Mouse (Mus musculus) c-Kit-positive CD71-positive TER-119-positive erythroid progenitor cells, embryonic 14.5 days (primary cell): ENCODE measurements at regions not wholly inside any gene's neighbourhood (a gene's known extent, or its start where the extent isn't known, plus 50 kb on each side); places are given as distances from the start of the nearest gene placed in this dataset.

ENCODE experiments used
- DNase-seq: peaks from one replicate; pipeline ENCODE4 v3.0.0-alpha.2; 2013; ENCODE audit warnings: low spot score

GRCm38 (mm10) chr9:27694805-27695593, 95.6 kb upstream of the Opcml start:
- DNase-seq, result no peak

DNA sequence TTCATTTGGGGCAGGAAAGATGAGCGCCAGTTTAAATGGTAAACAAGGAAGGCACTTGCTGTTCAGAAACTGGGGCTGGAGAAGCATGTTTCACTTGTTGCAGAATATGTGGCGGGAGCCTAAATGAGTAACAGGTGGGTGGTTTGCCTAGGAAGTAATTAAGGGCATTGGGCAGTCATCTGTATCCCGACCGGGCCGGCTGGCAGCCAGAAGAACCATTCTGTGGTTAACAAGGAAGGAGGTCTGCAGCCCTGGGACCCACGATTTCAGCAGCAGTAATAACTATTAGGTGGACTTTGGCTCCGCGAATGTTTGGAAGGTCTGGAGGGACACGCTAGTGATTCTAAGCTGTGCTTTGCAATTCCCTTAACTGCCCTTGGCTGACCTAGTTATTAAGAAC, 89.0 kb upstream of the Opcml start:
- DNase-seq, result no peak

DNA sequence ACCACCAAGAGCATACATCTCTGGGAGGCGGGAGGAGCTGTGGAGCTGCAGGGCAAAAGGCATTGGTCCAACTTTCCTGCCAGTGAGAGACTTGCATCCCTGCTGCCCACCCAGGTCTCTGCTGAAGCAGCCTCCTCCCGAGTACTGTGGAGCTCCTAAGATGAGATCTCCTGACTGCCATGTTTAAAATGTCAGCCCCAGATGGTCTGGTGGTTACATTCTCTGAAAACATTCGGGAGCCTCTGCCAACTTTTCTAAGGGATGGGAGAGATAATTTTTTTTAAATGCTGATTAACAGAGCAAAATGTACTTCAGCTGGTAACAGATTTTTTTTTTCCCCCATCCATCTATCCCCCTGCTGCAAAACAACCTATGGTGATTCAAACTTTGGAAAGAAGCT, 88.4 kb upstream of the Opcml start:
- DNase-seq, result no peak

- no peak for DNase-seq
These were observed 86.6 kb upstream of the Opcml start for GRCm38 (mm10) chr9:27704001-27704400.

- DNase-seq, result no peak
These were observed 66.7 kb upstream of the Opcml start for GRCm38 (mm10) chr9:27723840-27724408.

DNA sequence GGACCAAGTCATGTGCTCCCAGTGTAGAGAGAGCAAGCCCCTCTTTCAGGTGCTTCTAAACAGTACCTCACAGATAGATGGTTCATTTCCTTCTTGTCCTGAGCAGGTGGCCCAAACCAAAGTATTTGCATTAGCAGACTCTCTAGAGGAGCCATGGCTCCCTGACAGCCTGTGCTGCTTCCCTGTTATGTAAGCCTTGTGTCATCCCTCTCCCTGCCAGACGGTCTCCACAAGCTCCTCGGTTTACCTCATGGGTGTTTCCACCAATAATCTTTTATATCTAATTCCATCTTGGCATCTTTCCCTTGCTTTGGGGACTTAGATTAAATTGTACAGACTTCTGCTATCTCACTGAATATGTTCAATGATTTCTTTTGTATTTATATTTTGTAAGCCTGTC, 66.0 kb upstream of the Opcml start:
- no peak for DNase-seq

- DNase-seq, result no peak
These were observed 61.7 kb upstream of the Opcml start for GRCm38 (mm10) chr9:27728652-27729557.

DNA sequence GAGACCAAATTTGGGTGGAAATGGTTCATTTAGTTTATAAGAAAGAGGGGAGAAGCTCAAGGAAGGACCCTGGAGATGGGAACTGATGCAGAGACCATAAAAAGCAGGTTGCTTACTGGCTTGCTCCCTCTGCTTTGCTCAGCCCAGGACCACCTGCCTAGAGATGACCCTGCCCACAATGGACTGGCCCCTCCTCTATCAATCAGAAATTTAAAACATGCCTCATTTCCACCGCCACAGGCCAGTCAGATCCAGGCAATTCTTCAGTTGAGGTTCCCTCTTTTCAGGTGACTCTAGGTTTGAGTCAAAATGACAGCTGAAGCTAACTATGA, 61.1 kb upstream of the Opcml start:
- DNase-seq, result no peak

- peak; percentile 15 for DNase-seq
These were observed 51.3 kb upstream of the Opcml start for GRCm38 (mm10) chr9:27739287-27739686.
